Mouse (Mus musculus) hindbrain, embryonic 13.5 days (tissue): ENCODE measurements around the gene Tnnt1. TPM values are rescaled to one million over a fixed set of nuclear protein-coding genes. Genes with fewer than 3 reads are reported as not detected.

Source experiments
- ATAC-seq: fragments of 200-750 bp; cut with Nextera tagmentation; 2 replicates; pipeline ENCODE4 v1.8.0; 2017; ENCODE audit warnings: moderate TSS enrichment; ENCODE audit not compliant: low FRiP score
- H3K27ac ChIP-seq: fragments of 300-500 bp; sonication (generic); 2 replicates; pipeline ENCODE4 v1.5.1; 2015; ENCODE audit warnings: inconsistent platforms, mild to moderate bottlenecking, moderate library complexity
- H3K27me3 ChIP-seq: fragments of 300-500 bp; sonication (generic); 2 replicates; pipeline ENCODE4 v1.6.1; 2015; ENCODE audit warnings: mild to moderate bottlenecking, inconsistent platforms
- H3K36me3 ChIP-seq: fragments of 300-500 bp; sonication (generic); 2 replicates; pipeline ENCODE4 v1.6.1; 2015; ENCODE audit warnings: mild to moderate bottlenecking, inconsistent platforms
- H3K4me1 ChIP-seq: fragments of 300-500 bp; sonication (generic); replicated peaks from 2 replicates; pipeline ENCODE4 v1.6.1; 2015; ENCODE audit warnings: inconsistent platforms
- H3K4me2 ChIP-seq: fragments of 300-500 bp; sonication (generic); 2 replicates; pipeline ENCODE4 v1.6.1; 2015; ENCODE audit warnings: inconsistent platforms, mild to moderate bottlenecking, moderate library complexity
- H3K4me3 ChIP-seq: fragments of 300-500 bp; sonication (generic); 2 replicates; pipeline ENCODE4 v1.5.1; 2015; ENCODE audit warnings: mild to moderate bottlenecking, inconsistent platforms
- H3K9ac ChIP-seq: fragments of 300-500 bp; sonication (generic); 2 replicates; pipeline ENCODE4 v1.6.1; 2015; ENCODE audit warnings: mild to moderate bottlenecking, inconsistent platforms
- H3K9me3 ChIP-seq: fragments of 300-500 bp; sonication (generic); 2 replicates; pipeline ENCODE4 v1.6.1; 2016; ENCODE audit warnings: inconsistent platforms
- WGBS: fragments of 180-500 bp; shearing (Covaris S2); methylation state at CpG from one replicate; pipeline ENCODE4 v1.1.7; 2015; 5-methylcytosine and 5-hydroxymethylcytosine counted together
- polyA plus RNA-seq: library from polyadenylated mRNA; unstranded; fragments of >200 nt; fragmentation: Nextera tagmentation; extraction: Ambion mirVana; gene quantifications from 2 replicates; pipeline ENCODE4 v1.2.1, GENCODE M21; 2015

The Tnnt1 gene
- polyA plus RNA-seq, 1 experiment from 2014 or later, result 7.5 TPM

DNA sequence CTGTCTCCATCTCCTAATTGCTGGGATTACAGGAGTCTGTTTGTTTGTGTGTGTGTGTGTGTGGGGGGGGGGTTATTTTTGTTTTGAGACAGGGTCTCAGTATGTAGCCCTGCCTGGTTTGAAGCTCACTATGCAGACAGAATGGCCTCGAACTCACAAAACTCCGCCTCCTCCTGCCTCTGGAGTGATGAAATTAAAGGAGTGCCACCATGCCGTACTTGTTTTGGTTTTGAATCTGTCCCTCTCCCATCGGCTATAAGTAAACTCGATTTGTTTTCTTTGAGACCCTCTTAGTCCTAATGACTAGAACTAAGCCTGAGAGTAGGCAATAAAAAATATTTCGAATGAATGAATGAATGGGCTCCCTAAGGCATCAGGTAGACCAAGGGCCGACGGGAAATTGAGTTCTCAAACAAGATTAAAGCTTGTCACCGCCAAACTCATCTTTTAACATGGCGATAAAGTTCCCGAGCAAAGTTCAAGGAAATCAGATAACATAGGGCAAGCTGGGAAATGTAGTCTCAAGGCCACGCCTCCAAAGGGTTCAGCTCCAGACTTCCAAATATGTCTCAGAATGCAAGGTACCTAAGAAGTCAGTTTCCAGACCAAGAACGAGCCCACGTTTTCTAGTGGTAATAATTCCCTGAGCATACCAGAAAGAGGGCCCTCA is 13.6 kb downstream of the Tnnt1 start:
- 14% methylated on average over 14 of the region's 14 CpGs for WGBS
- Histone ChIP-seq H3K27ac (peak overlapping the region; percentile 92; the same call in 1 of the 2 replicates), H3K27me3 (no peaks in the 10 kb centered on the region), H3K36me3 (peaks cover under 1% of the 10 kb centered on the region; the same call in 1 of the 2 replicates), H3K9me3 (no peaks in the 10 kb centered on the region), H3K4me2 (peak overlapping the region; percentile 89), H3K4me1 (peaks cover 37% of the 10 kb centered on the region), H3K4me3 (peak overlapping the region; percentile 88), H3K9ac (peak overlapping the region; percentile 94)
- ATAC-seq, result peak; percentile 8; the same call in 1 of the 2 replicates

DNA sequence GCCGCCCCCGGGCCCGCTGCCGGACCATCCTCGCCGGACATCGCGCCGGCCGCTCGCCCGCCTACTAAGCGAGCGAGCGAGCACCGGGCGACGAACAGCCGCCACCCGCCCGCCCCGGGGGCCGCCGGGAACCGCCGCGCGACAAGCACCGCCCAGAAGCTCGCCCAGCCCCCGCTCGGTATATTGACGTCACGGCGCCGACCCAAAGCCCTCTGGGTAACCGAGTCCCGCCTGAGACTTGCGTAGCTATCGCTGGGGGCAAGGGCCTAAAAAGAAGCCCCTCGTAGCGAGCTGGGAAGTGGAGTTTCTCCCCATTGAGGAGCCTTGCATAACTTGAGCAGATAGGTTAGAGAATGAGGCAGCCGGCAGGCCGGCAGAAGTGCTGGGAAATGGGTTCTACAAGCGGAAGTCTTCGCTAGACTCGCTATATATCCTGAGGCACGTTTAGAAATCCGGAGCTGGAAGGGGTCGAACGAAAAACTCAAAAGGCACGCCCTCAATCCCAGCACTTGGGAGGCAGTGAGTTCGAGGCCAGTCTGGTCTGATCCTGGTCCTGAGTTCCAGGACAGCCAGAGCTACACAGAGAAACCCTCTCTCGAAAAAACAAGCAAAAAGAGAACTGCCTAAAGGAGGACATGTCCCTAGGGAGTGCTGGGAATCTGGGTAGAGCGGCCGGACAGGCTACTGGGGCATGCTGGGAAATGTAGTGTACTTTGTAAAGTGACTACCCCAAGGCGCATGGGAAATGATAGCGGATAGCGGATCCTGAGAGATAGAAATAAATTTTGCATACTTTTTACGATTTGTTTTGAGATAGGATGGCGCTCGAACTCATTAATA is 14.4 kb downstream of the Tnnt1 start, which contains the start of gene Ppp1r12c:
Gene Ppp1r12c (minus strand): TSS at position 123 of the 840 bp plus-strand sequence.
- Histone ChIP-seq H3K9ac (peak within 1 kb of the TSS; percentile 94), H3K9me3 (no peaks in the 10 kb centered on the region), H3K4me3 (peak within 1 kb of the TSS; percentile 88), H3K4me1 (peaks cover 45% of the 10 kb centered on the region), H3K27ac (peak within 1 kb of the TSS; percentile 92), H3K27me3 (no peaks in the 10 kb centered on the region), H3K4me2 (peak within 1 kb of the TSS; percentile 89), H3K36me3 (peaks cover 8% of the 10 kb centered on the region)
- ATAC-seq, result peak; percentile 95
- under 1% methylated on average over 60 of the region's 62 CpGs for WGBS

DNA sequence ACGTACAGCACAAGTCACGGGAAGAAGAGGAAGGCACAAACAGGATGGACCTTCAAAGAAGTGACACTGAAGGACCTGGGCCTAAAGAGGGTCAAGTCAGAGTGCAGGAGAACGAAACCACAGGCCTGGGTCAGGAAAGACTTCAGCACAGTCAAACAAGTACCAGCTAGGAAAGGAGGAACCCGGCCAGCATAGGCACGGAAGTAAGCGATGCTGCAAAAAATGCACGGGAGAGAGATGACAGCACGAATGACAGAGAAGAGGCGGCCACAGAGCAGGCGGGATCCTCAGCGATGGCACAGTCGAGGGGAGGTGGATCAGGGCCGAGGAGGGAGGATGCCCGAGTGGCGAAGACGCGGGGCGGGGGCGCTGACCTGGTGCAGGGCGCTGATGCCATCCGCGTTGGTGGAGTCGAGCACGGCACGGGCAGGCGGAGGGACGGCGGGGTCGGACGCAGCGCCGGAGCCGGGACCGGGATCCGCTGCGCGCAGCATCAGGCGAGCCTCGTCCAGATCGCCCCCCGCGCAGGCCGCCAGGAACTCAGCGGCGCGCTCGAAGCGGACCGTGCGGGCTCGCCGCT is 15.2 kb downstream of the Tnnt1 start:
- peaks cover 45% of the 10 kb centered on the region for H3K4me1 ChIP-seq
- H3K36me3 ChIP-seq, result peaks cover 15% of the 10 kb centered on the region
- no peaks in the 10 kb centered on the region for H3K27me3 ChIP-seq
- WGBS, result under 1% methylated on average over 40 of the region's 52 CpGs
- H3K4me2 ChIP-seq, result peak overlapping the region; percentile 89
- peak; percentile 53 for ATAC-seq
- peak overlapping the region; percentile 88 for H3K4me3 ChIP-seq
- peak overlapping the region; percentile 92 for H3K27ac ChIP-seq
- H3K9ac ChIP-seq, result peak overlapping the region; percentile 94
- no peaks in the 10 kb centered on the region for H3K9me3 ChIP-seq

DNA sequence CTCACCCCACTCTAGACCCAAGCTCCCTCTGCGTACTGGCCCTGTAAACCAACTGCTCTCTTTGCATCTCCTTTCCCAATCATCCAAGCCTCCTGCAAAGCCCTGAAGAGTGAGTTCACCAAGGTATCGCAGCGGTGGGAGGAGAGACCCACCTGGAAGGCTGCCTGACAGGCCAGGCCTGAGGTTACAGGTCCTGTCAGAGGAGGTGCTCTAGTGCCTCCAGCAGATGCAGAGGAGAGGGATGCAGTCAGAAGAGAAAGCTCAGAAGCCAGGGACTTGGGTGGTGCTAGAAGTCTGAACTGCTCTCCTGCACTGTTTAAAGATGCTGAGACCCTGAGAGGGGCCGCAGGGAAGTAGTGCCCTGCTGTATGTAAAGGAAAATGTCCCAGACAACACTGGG is 17.1 kb downstream of the Tnnt1 start:
- Histone ChIP-seq H3K4me1 (peaks cover 45% of the 10 kb centered on the region), H3K9ac (peak overlapping the region; percentile 94), H3K9me3 (no peaks in the 10 kb centered on the region), H3K4me3 (peak overlapping the region; percentile 88), H3K4me2 (peak overlapping the region; percentile 89), H3K27ac (no peak overlapping the region), H3K27me3 (no peaks in the 10 kb centered on the region), H3K36me3 (peaks cover 28% of the 10 kb centered on the region)
- ATAC-seq, result no peak
- 95% methylated on average over 4 of the region's 4 CpGs for WGBS

DNA sequence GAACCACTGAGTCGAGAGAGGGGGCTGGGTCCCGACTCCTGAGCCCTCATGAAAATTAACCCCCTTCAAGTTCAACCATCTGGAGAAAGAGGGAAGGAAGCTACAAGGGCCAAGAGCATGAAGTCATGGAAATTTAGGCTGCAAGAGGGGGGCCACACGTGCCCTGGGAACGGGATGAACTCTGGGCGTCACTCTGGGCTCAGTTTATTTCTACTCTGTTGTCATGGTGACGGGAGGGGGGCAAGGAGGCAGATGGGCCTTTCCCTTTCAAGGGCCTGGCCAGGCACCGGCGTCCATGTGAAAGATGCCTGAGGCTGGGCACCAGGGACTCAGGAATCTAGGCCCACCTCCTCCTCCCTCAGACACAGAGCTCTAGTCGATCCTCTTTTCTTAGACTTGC is 17.9 kb downstream of the Tnnt1 start:
- 8% methylated on average over 9 of the region's 9 CpGs for WGBS
- no peaks in the 10 kb centered on the region for H3K27me3 ChIP-seq
- no peaks in the 10 kb centered on the region for H3K9me3 ChIP-seq
- H3K4me1 ChIP-seq, result peaks cover 45% of the 10 kb centered on the region
- ATAC-seq, result no peak
- H3K4me2 ChIP-seq, result peak overlapping the region; percentile 89
- H3K36me3 ChIP-seq, result peaks cover 34% of the 10 kb centered on the region
- peak overlapping the region; percentile 94 for H3K9ac ChIP-seq
- peak overlapping the region; percentile 88 for H3K4me3 ChIP-seq
- H3K27ac ChIP-seq, result peak overlapping the region; percentile 64; the same call in 1 of the 2 replicates

DNA sequence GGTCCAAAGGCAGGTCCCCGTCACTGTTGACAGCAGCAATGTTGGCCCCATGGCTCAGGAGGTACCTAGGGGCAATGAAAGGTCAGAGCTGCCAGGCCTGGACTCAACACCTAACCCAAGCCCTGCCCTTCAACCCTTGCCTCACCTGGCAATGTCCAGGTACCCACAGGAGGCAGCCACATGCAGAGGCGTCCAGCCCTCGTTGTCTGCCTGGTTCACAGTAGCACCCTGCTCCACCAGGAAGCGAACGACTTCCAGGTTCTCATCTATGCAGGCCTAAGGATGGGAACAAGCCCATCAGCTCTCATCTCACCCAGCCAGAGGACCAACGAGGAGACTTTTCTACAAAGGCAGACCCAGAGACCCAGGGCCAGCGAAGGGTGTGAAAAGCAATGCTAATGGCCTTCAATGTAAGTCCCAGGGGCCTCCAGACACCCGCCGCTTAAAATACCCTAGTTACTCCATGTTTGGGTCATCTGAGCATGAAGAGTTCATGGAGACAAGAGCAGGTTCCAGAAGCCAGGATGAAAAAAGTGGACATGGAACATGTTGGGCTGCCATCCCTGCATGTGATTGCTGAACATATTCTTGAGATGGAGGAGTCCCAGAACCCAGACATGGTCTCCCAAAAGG is 18.8 kb downstream of the Tnnt1 start:
- peaks cover 43% of the 10 kb centered on the region for H3K36me3 ChIP-seq
- no peaks in the 10 kb centered on the region for H3K9me3 ChIP-seq
- ATAC-seq, result no peak
- H3K9ac ChIP-seq, result no peak overlapping the region; the same call in 1 of the 2 replicates
- no peak overlapping the region for H3K4me3 ChIP-seq
- H3K27me3 ChIP-seq, result no peaks in the 10 kb centered on the region
- 94% methylated on average over 9 of the region's 9 CpGs for WGBS
- peaks cover 46% of the 10 kb centered on the region for H3K4me1 ChIP-seq
- H3K4me2 ChIP-seq, result peak overlapping the region; percentile 89
- no peak overlapping the region for H3K27ac ChIP-seq

DNA sequence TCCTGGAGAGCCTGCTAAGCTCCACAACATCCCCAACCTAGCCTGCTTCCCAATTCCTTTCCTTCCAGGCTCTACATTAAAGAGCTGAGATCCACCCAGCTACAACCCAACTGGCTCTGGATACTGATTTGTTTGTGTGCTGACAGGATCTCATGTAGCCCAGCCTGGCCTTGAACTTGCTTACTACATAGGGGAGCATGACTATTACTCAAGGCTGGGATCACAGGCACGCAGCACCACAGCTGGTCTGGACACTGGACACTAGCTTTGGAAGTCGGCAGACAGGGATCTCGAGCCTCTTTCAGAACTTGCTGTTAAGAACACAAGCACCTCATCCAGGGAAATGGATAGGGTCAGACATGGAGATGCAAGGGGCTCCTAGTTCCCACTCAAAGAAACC is 19.7 kb downstream of the Tnnt1 start:
- WGBS, result 99% methylated on average over 3 of the region's 3 CpGs
- Histone ChIP-seq H3K27ac (no peak overlapping the region), H3K27me3 (no peaks in the 10 kb centered on the region), H3K4me3 (no peak overlapping the region), H3K4me2 (no peak overlapping the region), H3K9me3 (no peaks in the 10 kb centered on the region), H3K4me1 (peaks cover 44% of the 10 kb centered on the region), H3K36me3 (peaks cover 51% of the 10 kb centered on the region), H3K9ac (no peak overlapping the region)
- no peak for ATAC-seq

DNA sequence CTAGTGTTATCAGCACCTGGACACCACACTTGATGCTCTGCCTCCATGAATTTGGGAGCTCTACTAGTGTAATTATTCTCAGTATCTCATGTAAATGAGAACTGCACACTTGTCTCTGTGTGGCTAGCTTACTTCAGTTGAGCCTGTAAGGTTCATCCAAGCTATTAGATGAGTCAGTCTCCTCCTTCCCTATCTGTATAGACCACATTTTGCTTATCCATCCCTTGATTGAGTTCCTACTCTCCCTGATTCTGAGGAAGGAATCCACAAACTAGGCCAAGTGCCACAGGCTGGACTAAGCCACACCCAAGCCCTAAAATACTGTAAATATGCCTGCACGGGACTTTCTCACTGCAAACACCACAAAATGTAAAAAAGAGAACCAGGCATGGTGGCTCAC is 22.2 kb downstream of the Tnnt1 start:
- no peak overlapping the region for H3K27ac ChIP-seq
- no peak overlapping the region for H3K4me3 ChIP-seq
- no peak for ATAC-seq
- peaks cover 67% of the 10 kb centered on the region for H3K36me3 ChIP-seq
- no peak overlapping the region for H3K9ac ChIP-seq
- no peaks in the 10 kb centered on the region for H3K27me3 ChIP-seq
- H3K4me2 ChIP-seq, result no peak overlapping the region
- whole genome bisulfite sequencing, result 87% methylated on average over 1 of the region's 1 CpGs
- H3K4me1 ChIP-seq, result peaks cover 25% of the 10 kb centered on the region
- no peaks in the 10 kb centered on the region for H3K9me3 ChIP-seq

DNA sequence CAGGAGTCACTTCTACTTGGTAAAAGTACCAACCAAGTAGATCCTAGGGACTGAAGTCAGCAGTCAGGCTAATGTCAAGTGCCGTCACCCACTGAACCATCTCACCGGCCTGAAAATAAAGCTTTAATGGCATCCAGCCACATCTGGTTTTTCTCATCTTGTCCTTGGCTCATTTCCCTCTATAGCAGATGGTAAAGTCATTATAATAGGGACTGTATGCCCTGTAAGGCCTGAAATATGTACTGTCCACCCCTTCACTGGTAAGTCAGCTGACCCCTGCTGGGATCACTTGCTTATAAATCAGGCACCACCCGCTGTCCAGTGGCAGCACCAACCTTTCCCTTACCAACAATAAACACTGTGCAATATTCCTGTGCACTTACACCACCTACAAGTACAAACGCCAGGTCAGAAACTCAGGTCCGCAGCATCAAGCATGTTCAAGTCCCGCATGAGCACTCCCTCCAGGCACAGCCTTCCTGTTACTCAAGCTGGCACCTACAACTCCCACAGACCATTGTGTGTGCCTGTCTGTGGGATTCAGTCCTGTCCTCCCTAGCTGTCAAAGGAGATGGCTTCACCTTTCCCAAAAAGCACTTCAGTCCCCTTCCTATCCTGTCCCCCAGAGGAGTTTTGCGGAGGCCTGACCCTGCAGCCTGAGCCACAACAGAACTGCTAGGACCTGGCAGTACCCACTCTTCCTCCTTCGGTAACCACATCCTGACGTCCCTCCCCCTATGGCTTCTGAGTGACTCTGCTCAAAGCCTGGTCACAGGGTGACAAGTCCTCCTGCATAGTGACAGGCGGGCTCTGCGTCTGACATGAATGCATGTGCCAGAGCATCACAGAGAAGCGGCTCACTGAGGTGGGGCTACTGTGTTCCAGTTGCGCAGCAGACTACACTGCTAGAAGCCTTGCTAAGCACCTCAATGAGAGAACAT is 23.6 kb downstream of the Tnnt1 start:
- peaks cover 79% of the 10 kb centered on the region for H3K36me3 ChIP-seq
- ATAC-seq, result no peak
- no peaks in the 10 kb centered on the region for H3K9me3 ChIP-seq
- H3K27me3 ChIP-seq, result no peaks in the 10 kb centered on the region
- H3K4me2 ChIP-seq, result no peak overlapping the region
- H3K4me3 ChIP-seq, result no peak overlapping the region
- H3K9ac ChIP-seq, result no peak overlapping the region
- WGBS, result 94% methylated on average over 13 of the region's 13 CpGs
- H3K27ac ChIP-seq, result no peak overlapping the region
- H3K4me1 ChIP-seq, result peaks cover 11% of the 10 kb centered on the region

DNA sequence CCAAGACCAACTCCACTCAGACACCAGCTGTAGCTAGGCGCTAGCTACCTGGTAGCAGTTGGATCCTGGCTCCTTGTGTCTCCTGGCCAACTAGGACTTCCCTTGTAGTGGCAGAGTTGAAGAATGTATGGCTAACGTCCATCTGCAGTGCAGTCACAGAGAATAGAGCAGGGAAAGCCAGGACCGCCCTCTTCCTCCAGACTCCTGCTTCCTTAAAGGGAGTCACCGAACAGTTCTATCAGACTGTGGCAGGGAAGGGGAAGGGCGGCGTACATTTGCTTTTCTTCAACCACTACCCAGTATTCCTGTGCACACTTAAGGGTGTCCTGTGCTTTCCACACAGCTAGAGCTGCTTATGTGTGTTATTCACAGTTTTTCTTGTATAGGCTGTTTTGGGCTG is 24.9 kb downstream of the Tnnt1 start:
- Histone ChIP-seq H3K27me3 (no peaks in the 10 kb centered on the region), H3K4me3 (no peak overlapping the region), H3K4me2 (no peak overlapping the region), H3K4me1 (0 out of 2 replicates have a peak, but pooled peaks cover 3% of the 10 kb centered on the region), H3K36me3 (peaks cover 75% of the 10 kb centered on the region), H3K9me3 (no peaks in the 10 kb centered on the region), H3K9ac (no peak overlapping the region), H3K27ac (no peak overlapping the region)
- ATAC-seq, result no peak
- WGBS, result 92% methylated on average over 6 of the region's 6 CpGs

DNA sequence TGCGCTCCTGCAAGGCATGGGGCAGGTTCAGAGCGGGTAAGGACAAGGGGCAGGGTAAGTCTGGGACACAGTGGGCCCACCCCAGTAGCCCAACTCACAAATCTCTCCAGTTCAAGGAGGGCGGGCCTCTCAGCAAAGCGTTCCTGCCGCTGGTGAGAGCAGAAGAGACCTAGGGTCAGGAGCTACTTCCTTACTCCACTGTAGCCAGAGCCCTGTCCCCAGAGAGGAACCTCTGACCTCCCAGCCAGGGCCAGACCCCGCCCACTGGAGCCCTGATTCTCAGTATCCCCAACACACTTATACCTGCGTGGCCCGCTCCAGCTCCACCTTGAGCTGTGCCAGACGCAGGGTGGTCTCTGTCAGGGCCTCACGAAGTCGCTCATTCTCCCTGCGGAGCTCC is 33.9 kb downstream of the Tnnt1 start:
- H3K4me1 ChIP-seq, result peaks cover 21% of the 10 kb centered on the region
- WGBS, result 90% methylated on average over 12 of the region's 12 CpGs
- no peak overlapping the region for H3K4me3 ChIP-seq
- H3K9me3 ChIP-seq, result no peaks in the 10 kb centered on the region
- peaks cover 67% of the 10 kb centered on the region for H3K36me3 ChIP-seq
- peaks cover 10% of the 10 kb centered on the region for H3K27me3 ChIP-seq
- no peak overlapping the region for H3K4me2 ChIP-seq
- no peak overlapping the region for H3K9ac ChIP-seq
- H3K27ac ChIP-seq, result no peak overlapping the region
- no peak for ATAC-seq
